In the genomic region with DNA sequence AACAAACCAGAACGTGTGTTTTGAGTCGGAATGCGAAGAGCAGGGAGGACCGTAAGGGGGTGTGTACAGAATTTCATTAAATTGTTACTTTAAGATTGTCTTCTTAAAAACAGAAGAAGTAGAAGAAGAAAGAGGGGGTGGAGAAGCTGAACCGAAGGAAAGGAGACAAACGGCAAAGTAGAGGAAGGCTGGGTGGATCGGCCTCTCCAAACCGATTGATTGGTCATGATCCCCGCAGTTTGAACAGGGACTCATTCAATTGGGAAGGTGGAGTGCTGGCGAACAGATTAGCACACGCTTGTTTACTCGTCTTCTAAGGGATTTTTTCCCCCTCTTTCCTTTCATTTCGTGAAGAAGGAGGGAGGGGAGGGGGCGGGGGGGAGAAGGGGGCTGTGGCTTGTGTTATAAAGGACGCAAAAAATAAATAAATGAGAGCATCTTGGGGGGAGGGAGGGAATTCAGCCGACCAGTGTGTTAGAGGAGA, we compare ENCODE assay signal across 8 mouse cellular contexts. TPM values are rescaled to one million over a fixed set of nuclear protein-coding genes. Genes with fewer than 3 reads are reported as not detected.
DNase-seq lines count a peak whose midpoint lies in the region; ATAC-seq and TF ChIP-seq lines count a peak whose summit lies in the region.

TSS of gene Pappa (plus strand) at position 434 of the 484 bp plus-strand sequence.

- 0% methylated on average over 16 of the region's 16 CpGs for WGBS in hindbrain, postnatal 0 days
- under 1% methylated on average over 16 of the region's 16 CpGs for WGBS in neural tube, embryonic 11.5 days

- no peak for TF ChIP-seq CTCF in layer of hippocampus, adult 2 months (conservative IDR thresholded peaks at IDR 0.05)
- TF ChIP-seq CTCF in hindbrain, postnatal 0 days (IDR thresholded peaks at IDR 0.05; ENCODE audit: low read depth) = no peak

- peak within 1 kb of the TSS; percentile 54 for H3K4me3 ChIP-seq in layer of hippocampus, adult 2 months
- peak within 1 kb of the TSS; percentile 57 for H3K4me3 ChIP-seq in hindbrain, postnatal 0 days (ENCODE audit: low read length)
- peak within 1 kb of the TSS; percentile 63 for H3K4me3 ChIP-seq in neural tube, embryonic 11.5 days (ENCODE audit: low read depth, low read length)

- H3K9ac ChIP-seq in hindbrain, postnatal 0 days (replicated peaks; ENCODE audit: low read length) = peak within 1 kb of the TSS; percentile 49
- peak within 1 kb of the TSS; percentile 37; the same call in 1 of the 2 replicates for H3K9ac ChIP-seq in neural tube, embryonic 11.5 days (ENCODE audit: low read length)

- no peak for DNase-seq in layer of hippocampus, adult 2 months (ENCODE audit: low spot score in 2 of 2)
- no peak for DNase-seq in layer of hippocampus, adult 9-11 months
- DNase-seq in embryo, embryonic 11 days = peak; percentile 48
- DNase-seq in hindbrain, postnatal 0 days (ENCODE audit: low spot score) = peak; percentile 4
- no peak for DNase-seq in neural tube, embryonic 11.5 days (ENCODE audit: low spot score)
- no peak for DNase-seq in layer of hippocampus, postnatal 25 days (ENCODE audit: extremely low spot score in 1 of 2, low spot score in 1 of 2)
- DNase-seq in ovary, adult 18-20 months (ENCODE audit: low spot score) = no peak
- no peak for DNase-seq in lung, postnatal 36 days

- ATAC-seq in hindbrain, postnatal 0 days = no peak
- ATAC-seq in neural tube, embryonic 11.5 days (ENCODE audit: insufficient read depth, low FRiP score, low TSS enrichment) = no peak

- H3K27me3 ChIP-seq in hindbrain, postnatal 0 days (ENCODE audit: insufficient read depth, low read length) = no peaks in the 10 kb centered on the region; the same call in none of the 2 replicates
- H3K27me3 ChIP-seq in neural tube, embryonic 11.5 days (ENCODE audit: control insufficient read depth, insufficient read depth, low read length) = peaks cover 7% of the 10 kb centered on the region

- no peaks in the 10 kb centered on the region for H3K36me3 ChIP-seq in hindbrain, postnatal 0 days (ENCODE audit: insufficient read depth, low read length)
- no peaks in the 10 kb centered on the region for H3K36me3 ChIP-seq in neural tube, embryonic 11.5 days (ENCODE audit: control insufficient read depth, insufficient read depth, low read length)

- H3K27ac ChIP-seq in layer of hippocampus, adult 2 months = no peak within 1 kb of the TSS
- no peak within 1 kb of the TSS for H3K27ac ChIP-seq in hindbrain, postnatal 0 days
- no peak within 1 kb of the TSS for H3K27ac ChIP-seq in neural tube, embryonic 11.5 days (ENCODE audit: low read depth, low read length)

- H3K4me1 ChIP-seq in hindbrain, postnatal 0 days (ENCODE audit: insufficient read depth, low read length) = no peaks in the 10 kb centered on the region
- 0 out of 2 replicates have a peak, but pooled peaks cover 4% of the 10 kb centered on the region for H3K4me1 ChIP-seq in neural tube, embryonic 11.5 days (ENCODE audit: control insufficient read depth, insufficient read depth, low read length)

- no peaks in the 10 kb centered on the region for H3K9me3 ChIP-seq in hindbrain, postnatal 0 days (ENCODE audit: low read length)
- H3K9me3 ChIP-seq in neural tube, embryonic 11.5 days (ENCODE audit: control insufficient read depth, low read length) = no peaks in the 10 kb centered on the region

- H3K4me2 ChIP-seq in hindbrain, postnatal 0 days (ENCODE audit: low read depth, low read length) = peak within 1 kb of the TSS; percentile 99
- peak within 1 kb of the TSS; percentile 83 for H3K4me2 ChIP-seq in neural tube, embryonic 11.5 days (ENCODE audit: low read depth)

RNA-seq across cellular contexts. Expression of gene Pappa, which starts in this region (rescaled TPM):
- 1 to 10 TPM; 1.3 to 1.5 TPM for total RNA-seq in layer of hippocampus, adult 2 months (2021)
- total RNA-seq in hindbrain, postnatal 0 days (2014; rRNA removed) = 4.0 and 4.3 TPM in 2 replicates
- polyA plus RNA-seq in hindbrain, postnatal 0 days (2015; fragmentation: Nextera tagmentation; extraction: Ambion mirVana) = 0.75 and 0.82 TPM in 2 replicates
- polyA plus RNA-seq in neural tube, embryonic 11.5 days (2014; fragmentation: Nextera tagmentation; extraction: Ambion mirVana) = 0.65 and 0.78 TPM in 2 replicates
- 1 to 10 TPM; 1.1 to 1.2 TPM for total RNA-seq in layer of hippocampus, postnatal 25 days (2021)

Comparison
In these comparisons a context has a peak if more than half of its experiments do, and no peak if none do; other contexts are left out.
1. DNase-seq: peak in embryo, embryonic 11 days (single experiment) and hindbrain, postnatal 0 days (single experiment); none in layer of hippocampus, adult 2 months (0 of 2), layer of hippocampus, adult 9-11 months (single experiment), neural tube, embryonic 11.5 days (single experiment), layer of hippocampus, postnatal 25 days (0 of 2), ovary, adult 18-20 months (single experiment) and lung, postnatal 36 days (single experiment).
2. Peak in every context shown above with its lines, with median percentiles within 50 percentile points of each other: H3K4me3 ChIP-seq.